Mouse (Mus musculus): ENCODE measurements around the gene Slc8b1. TPM values are rescaled to one million over a fixed set of nuclear protein-coding genes. Genes with fewer than 3 reads are reported as not detected.

Gene Slc8b1
- total and polyA plus RNA-seq, 2 experiments = 40.6 to 52.4 TPM

GRCm38 (mm10) chr5:120468336-120468735 lies 42.6 kb upstream of the Slc8b1 start:
- DNase-seq (ENCODE audit: extremely low read depth, low read depth, low spot score) = peak; percentile 97
- no peaks in the 10 kb centered on the region for H3K36me3 ChIP-seq (ENCODE audit: control insufficient read depth, insufficient read depth, low read length)
- H3K27me3 ChIP-seq (ENCODE audit: control insufficient read depth, insufficient read depth, low read length) = no peaks in the 10 kb centered on the region
- no peak overlapping the region for H3K4me3 ChIP-seq (ENCODE audit: insufficient read depth, low read depth, low read length)
- no peak overlapping the region; the same call in 1 of the 2 replicates for H3K9ac ChIP-seq (ENCODE audit: low read depth, low read length)
- 36% methylated on average over 5 of the region's 5 CpGs for WGBS
- peak overlapping the region; percentile 89 for H3K27ac ChIP-seq (replicated peaks; ENCODE audit: insufficient read depth, low read depth, low read length)
- TF ChIP-seq CTCF (IDR thresholded peaks at IDR 0.05; ENCODE audit: low read depth, low read length) (no peak), POLR2A (IDR thresholded peaks at IDR 0.05; ENCODE audit: extremely low read depth, insufficient read depth, low read length) (no peak)
- H3K4me1 ChIP-seq (ENCODE audit: control insufficient read depth, insufficient read depth, low read length) = peaks cover 18% of the 10 kb centered on the region
- H3K79me2 ChIP-seq (ENCODE audit: control insufficient read depth, insufficient read depth, low read length) = no peaks in the 10 kb centered on the region

- no peaks in the 10 kb centered on the region for H3K79me2 ChIP-seq (ENCODE audit: control insufficient read depth, insufficient read depth, low read length)
- no peaks in the 10 kb centered on the region for H3K36me3 ChIP-seq (ENCODE audit: control insufficient read depth, insufficient read depth, low read length)
- peak overlapping the region; percentile 89 for H3K27ac ChIP-seq (replicated peaks; ENCODE audit: insufficient read depth, low read depth, low read length)
- DNase-seq (ENCODE audit: extremely low read depth, low read depth, low spot score) = peak; percentile 63
- TF ChIP-seq CTCF (IDR thresholded peaks at IDR 0.05; ENCODE audit: low read depth, low read length) (no peak), POLR2A (IDR thresholded peaks at IDR 0.05; ENCODE audit: extremely low read depth, insufficient read depth, low read length) (no peak)
- 27% methylated on average over 6 of the region's 6 CpGs for WGBS
- H3K4me3 ChIP-seq (ENCODE audit: insufficient read depth, low read depth, low read length) = no peak overlapping the region
- peaks cover 18% of the 10 kb centered on the region for H3K4me1 ChIP-seq (ENCODE audit: control insufficient read depth, insufficient read depth, low read length)
- H3K9ac ChIP-seq (ENCODE audit: low read depth, low read length) = no peak overlapping the region; the same call in 1 of the 2 replicates
- no peaks in the 10 kb centered on the region for H3K27me3 ChIP-seq (ENCODE audit: control insufficient read depth, insufficient read depth, low read length)
These were observed 42.1 kb upstream of the Slc8b1 start for GRCm38 (mm10) chr5:120468830-120469229.

GRCm38 (mm10) chr5:120471538-120471937 lies 39.4 kb upstream of the Slc8b1 start:
- Histone ChIP-seq H3K79me2 (ENCODE audit: control insufficient read depth, insufficient read depth, low read length) (no peaks in the 10 kb centered on the region), H3K27ac (replicated peaks; ENCODE audit: insufficient read depth, low read depth, low read length) (peak overlapping the region; percentile 88), H3K27me3 (ENCODE audit: control insufficient read depth, insufficient read depth, low read length) (no peaks in the 10 kb centered on the region), H3K4me3 (ENCODE audit: insufficient read depth, low read depth, low read length) (no peak overlapping the region), H3K36me3 (ENCODE audit: control insufficient read depth, insufficient read depth, low read length) (no peaks in the 10 kb centered on the region), H3K4me1 (ENCODE audit: control insufficient read depth, insufficient read depth, low read length) (peaks cover 18% of the 10 kb centered on the region), H3K9ac (ENCODE audit: low read depth, low read length) (no peak overlapping the region)
- 15% methylated on average over 4 of the region's 4 CpGs for WGBS
- DNase-seq (ENCODE audit: extremely low read depth, low read depth, low spot score) = peak; percentile 95
- TF ChIP-seq POLR2A (IDR thresholded peaks at IDR 0.05; ENCODE audit: extremely low read depth, insufficient read depth, low read length) (no peak), CTCF (IDR thresholded peaks at IDR 0.05; ENCODE audit: low read depth, low read length) (no peak)

GRCm38 (mm10) chr5:120472770-120473169 lies 38.2 kb upstream of the Slc8b1 start, which contains the start of gene Sdsl:
Gene Sdsl, minus strand, starts transcription at chr5:120472810.
- 22% methylated on average over 8 of the region's 8 CpGs for whole genome bisulfite sequencing
- H3K9ac ChIP-seq (ENCODE audit: low read depth, low read length) = no peak within 1 kb of the TSS
- peaks cover 14% of the 10 kb centered on the region for H3K4me1 ChIP-seq (ENCODE audit: control insufficient read depth, insufficient read depth, low read length)
- H3K4me3 ChIP-seq (ENCODE audit: insufficient read depth, low read depth, low read length) = no peak within 1 kb of the TSS
- no peak for TF ChIP-seq POLR2A (IDR thresholded peaks at IDR 0.05; ENCODE audit: extremely low read depth, insufficient read depth, low read length)
- TF ChIP-seq CTCF (IDR thresholded peaks at IDR 0.05; ENCODE audit: low read depth, low read length) = no peak
- H3K36me3 ChIP-seq (ENCODE audit: control insufficient read depth, insufficient read depth, low read length) = no peaks in the 10 kb centered on the region
- peak within 1 kb of the TSS; percentile 88 for H3K27ac ChIP-seq (replicated peaks; ENCODE audit: insufficient read depth, low read depth, low read length)
- DNase-seq (ENCODE audit: extremely low read depth, low read depth, low spot score) = peak; percentile 93
- no peaks in the 10 kb centered on the region for H3K79me2 ChIP-seq (ENCODE audit: control insufficient read depth, insufficient read depth, low read length)
- no peaks in the 10 kb centered on the region for H3K27me3 ChIP-seq (ENCODE audit: control insufficient read depth, insufficient read depth, low read length)

- 85% methylated on average over 2 of the region's 2 CpGs for WGBS
- H3K36me3 ChIP-seq (ENCODE audit: control insufficient read depth, insufficient read depth, low read length) = no peaks in the 10 kb centered on the region
- DNase-seq (ENCODE audit: extremely low read depth, low read depth, low spot score) = no peak
These were observed 37.6 kb upstream of the Slc8b1 start for GRCm38 (mm10) chr5:120473361-120473760.

GRCm38 (mm10) chr5:120475861-120476260 lies 35.1 kb upstream of the Slc8b1 start:
- peak overlapping the region; percentile 43; the same call in 1 of the 2 replicates for H3K4me3 ChIP-seq (ENCODE audit: insufficient read depth, low read depth, low read length)
- H3K4me1 ChIP-seq (ENCODE audit: control insufficient read depth, insufficient read depth, low read length) = peaks cover 7% of the 10 kb centered on the region
- no peaks in the 10 kb centered on the region for H3K27me3 ChIP-seq (ENCODE audit: control insufficient read depth, insufficient read depth, low read length)
- H3K9ac ChIP-seq (ENCODE audit: low read depth, low read length) = peak overlapping the region; percentile 72
- no peaks in the 10 kb centered on the region for H3K79me2 ChIP-seq (ENCODE audit: control insufficient read depth, insufficient read depth, low read length)
- DNase-seq (ENCODE audit: extremely low read depth, low read depth, low spot score) = peak; percentile 67
- no peaks in the 10 kb centered on the region; the same call in 1 of the 2 replicates for H3K36me3 ChIP-seq (ENCODE audit: control insufficient read depth, insufficient read depth, low read length)
- H3K27ac ChIP-seq (replicated peaks; ENCODE audit: insufficient read depth, low read depth, low read length) = peak overlapping the region; percentile 91
- WGBS = 54% methylated on average over 8 of the region's 8 CpGs
- TF ChIP-seq POLR2A (IDR thresholded peaks at IDR 0.05; ENCODE audit: extremely low read depth, insufficient read depth, low read length) = no peak
- no peak for TF ChIP-seq CTCF (IDR thresholded peaks at IDR 0.05; ENCODE audit: low read depth, low read length)

More at GRCm38 (mm10) chr5:120473361-120473760, 37.6 kb upstream of the Slc8b1 start:
- Histone ChIP-seq H3K9ac (ENCODE audit: low read depth, low read length) (no peak overlapping the region), H3K79me2 (ENCODE audit: control insufficient read depth, insufficient read depth, low read length) (no peaks in the 10 kb centered on the region), H3K4me1 (ENCODE audit: control insufficient read depth, insufficient read depth, low read length) (peaks cover 14% of the 10 kb centered on the region), H3K27me3 (ENCODE audit: control insufficient read depth, insufficient read depth, low read length) (no peaks in the 10 kb centered on the region), H3K27ac (replicated peaks; ENCODE audit: insufficient read depth, low read depth, low read length) (peak overlapping the region; percentile 9; the same call in 1 of the 2 replicates), H3K4me3 (ENCODE audit: insufficient read depth, low read depth, low read length) (no peak overlapping the region)
- TF ChIP-seq CTCF (IDR thresholded peaks at IDR 0.05; ENCODE audit: low read depth, low read length) = no peak
- no peak for TF ChIP-seq POLR2A (IDR thresholded peaks at IDR 0.05; ENCODE audit: extremely low read depth, insufficient read depth, low read length)
